Mouse (Mus musculus) olfactory bulb, adult 2 months (tissue): ENCODE results near the gene Cnih4.

Experiments
- CTCF ChIP-seq: fragments of 200-500 bp; IDR thresholded peaks from 2 replicates; pipeline ENCODE4 v1.5.1; 2012; ENCODE audit warnings: low read depth, mild to moderate bottlenecking, low read length, moderate library complexity; ENCODE audit not compliant: insufficient read depth
- POLR2A ChIP-seq: fragments of 200-500 bp; IDR thresholded peaks from 2 replicates; pipeline ENCODE4 v1.6.1; 2012; ENCODE audit warnings: mild to moderate bottlenecking, low read depth, low read length, moderate library complexity; ENCODE audit not compliant: insufficient read depth

DNA sequence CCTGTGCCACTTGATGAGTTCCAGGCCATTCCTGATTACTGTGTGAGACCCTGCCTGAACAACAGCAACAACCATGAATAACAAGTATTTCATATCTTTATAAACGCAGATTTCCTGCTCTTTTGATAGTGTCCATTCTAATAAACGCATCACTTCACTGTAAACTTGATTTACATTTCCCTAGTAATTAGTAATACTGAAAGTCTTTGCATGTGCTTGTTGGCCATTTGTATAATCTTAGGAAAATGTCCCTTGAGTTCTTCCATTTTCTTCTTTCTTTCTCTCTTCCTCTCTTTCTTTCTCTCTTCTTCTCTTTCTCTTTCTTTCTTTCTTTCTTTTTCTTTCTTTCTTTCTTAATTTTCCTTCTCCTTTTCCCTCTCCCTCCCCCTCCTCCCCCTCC is 1.7 kb downstream of the Cnih4 start:
- TF ChIP-seq CTCF = no peak
- TF ChIP-seq POLR2A = no peak
